Mouse (Mus musculus) spleen, adult 2 months (tissue): ENCODE data around the gene Ddx50.

ENCODE experiments used
- CTCF ChIP-seq: fragments of 200-500 bp; IDR thresholded peaks from 2 replicates; pipeline ENCODE4 v1.5.1; 2011; ENCODE audit warnings: mild to moderate bottlenecking, inconsistent platforms; ENCODE audit not compliant: insufficient read depth, insufficient read length, insufficient replicate concordance; ENCODE audit errors: extremely low read depth
- POLR2A ChIP-seq: fragments of 200-500 bp; IDR thresholded peaks from 2 replicates; pipeline ENCODE4 v1.6.1; 2011; ENCODE audit warnings: low read depth, low read length, inconsistent platforms

DNA sequence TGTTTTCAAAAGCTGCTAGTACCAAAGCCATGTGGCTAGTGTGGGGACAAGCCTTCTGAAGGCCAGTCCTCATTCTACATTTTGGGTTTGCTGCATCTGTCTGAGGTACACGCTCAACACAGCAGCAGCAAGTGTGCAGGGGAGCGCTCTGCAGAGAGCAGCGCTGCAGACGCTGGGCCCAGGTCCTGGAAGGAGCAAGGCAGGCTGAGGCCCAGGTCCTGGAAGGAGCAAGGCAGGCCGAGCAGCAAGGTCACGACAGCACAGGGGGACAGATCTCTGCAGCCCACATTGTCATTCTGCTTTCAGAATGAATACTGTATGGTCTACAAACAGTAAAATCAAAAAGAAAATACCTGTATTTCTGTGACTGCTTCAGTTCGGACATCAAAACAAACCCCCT lies 68.3 kb downstream of the Ddx50 start:
- TF ChIP-seq POLR2A, result no peak
- TF ChIP-seq CTCF, result no peak
